Mouse (Mus musculus) ES-E14 (cell line): ENCODE results near the gene Mapk8ip3.

ENCODE experiments used
- CHD2 ChIP-seq: IDR thresholded peaks from 2 replicates; pipeline ENCODE4 v1.6.1; 2014; ENCODE audit warnings: mild to moderate bottlenecking, low read depth, low read length, inconsistent platforms
- ZC3H11A ChIP-seq: IDR thresholded peaks from 2 replicates; pipeline ENCODE4 v1.6.1; 2012; ENCODE audit warnings: low read depth, mild to moderate bottlenecking, inconsistent platforms, low read length, borderline replicate concordance

DNA sequence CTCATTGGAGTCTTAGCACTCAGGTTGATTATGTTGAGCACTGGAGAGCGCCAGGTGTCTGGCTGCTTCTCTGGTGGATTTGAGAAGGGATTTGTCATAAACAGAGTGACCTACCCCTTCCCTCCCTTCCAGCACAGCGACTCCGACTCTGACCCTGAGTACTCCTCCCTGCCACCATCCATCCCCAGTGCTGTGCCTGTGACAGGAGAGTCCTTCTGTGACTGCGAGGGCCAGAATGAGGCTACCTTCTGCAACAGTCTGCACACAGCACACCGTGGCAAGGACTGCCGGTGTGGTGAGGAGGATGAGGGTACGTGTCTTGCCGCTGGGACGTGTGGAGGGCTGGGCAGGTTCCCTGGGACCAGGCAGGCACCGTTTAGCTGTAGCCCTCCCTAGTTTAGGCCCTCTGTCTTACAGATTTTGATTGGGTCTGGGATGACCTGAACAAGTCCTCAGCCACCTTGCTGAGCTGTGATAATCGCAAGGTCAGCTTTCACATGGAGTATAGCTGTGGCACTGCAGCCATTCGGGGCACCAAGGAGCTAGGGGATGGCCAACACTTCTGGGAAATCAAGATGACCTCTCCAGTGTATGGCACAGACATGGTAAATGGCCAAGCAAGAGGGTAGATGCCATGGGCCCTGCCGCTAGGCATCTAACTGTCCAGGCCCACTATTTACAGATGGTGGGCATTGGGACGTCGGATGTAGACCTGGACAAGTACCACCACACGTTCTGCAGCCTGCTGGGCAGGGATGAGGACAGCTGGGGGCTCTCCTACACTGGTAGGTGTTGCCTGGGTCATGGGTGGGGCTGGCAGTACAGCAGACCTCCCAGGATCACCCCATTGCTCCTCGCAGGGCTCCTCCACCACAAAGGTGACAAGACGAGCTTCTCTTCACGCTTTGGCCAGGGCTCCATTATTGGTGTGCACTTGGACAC lies 46.4 kb downstream of the Mapk8ip3 start:
- no peak for TF ChIP-seq ZC3H11A
- no peak for TF ChIP-seq CHD2
